Mouse (Mus musculus) adrenal gland, postnatal 25 days (tissue): Measurements from ENCODE around the gene Olfr68. TPM values are rescaled to one million over a fixed set of nuclear protein-coding genes. Genes with fewer than 3 reads are reported as not detected.
"Not testable (repeated sequence)": the region's sequence is repeated elsewhere in the genome, so short reads cannot be mapped to it uniquely, and the experiment has no call there.

Experiments used
- DNase-seq: peaks from one replicate; pipeline ENCODE4 v3.0.0; 2021; ENCODE audit warnings: mixed read lengths
- total RNA-seq: library from RNA; stranded (reverse); gene quantifications from 2 replicates; pipeline ENCODE4 v1.2.3, GENCODE M21; 2021

Gene Olfr68
- total RNA-seq, 1 experiment from 2014 or later = not detected

GRCm38 (mm10) chr7:103762212-103762611 is 17.3 kb downstream of the Olfr68 start:
- DNase-seq = not testable (repeated sequence)

- no peak for DNase-seq
These were observed 22.3 kb downstream of the Olfr68 start, which contains the start of gene Olfr630 for GRCm38 (mm10) chr7:103757233-103757632. Olfr630 (minus strand) TSS chr7:103757333.

GRCm38 (mm10) chr7:103744843-103745242 is 34.7 kb downstream of the Olfr68 start, which contains the start of gene Olfr629:
Olfr629 (minus strand) TSS chr7:103744943.
- no peak for DNase-seq

DNA sequence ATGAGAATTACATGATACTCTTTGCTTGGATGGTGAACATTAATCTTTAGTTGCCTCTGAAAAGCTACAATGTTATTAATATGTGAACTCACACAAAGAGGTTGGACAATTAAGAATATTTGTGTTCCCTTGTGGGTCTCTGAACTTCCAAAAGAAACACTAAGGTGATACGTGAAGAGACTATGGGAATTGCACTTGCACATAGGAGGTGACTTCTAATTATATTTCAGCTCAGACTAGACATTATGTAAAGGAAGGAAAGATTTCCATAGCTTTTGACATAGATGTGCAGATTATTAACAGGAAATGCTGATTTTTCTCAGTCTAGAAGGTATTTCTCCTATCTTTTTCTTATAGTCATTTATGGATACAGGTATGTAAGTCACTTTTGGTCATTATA is 49.4 kb downstream of the Olfr68 start, which contains the start of gene Olfr628:
Gene Olfr628 (plus strand): TSS at position 301 of the 400 bp plus-strand sequence.
- DNase-seq = no peak

Other genes starting within 250 kb of the Olfr68 start
- not detected in 2 replicates for gene Olfr612, start 237.0 kb downstream of the Olfr68 start, total RNA-seq
- not detected in 2 replicates for gene Olfr613, start 231.6 kb downstream of the Olfr68 start, total RNA-seq
- not detected in 2 replicates for gene Olfr615, start 223.6 kb downstream of the Olfr68 start, total RNA-seq
- not detected in 2 replicates for gene Olfr616, start 210.6 kb downstream of the Olfr68 start, total RNA-seq
- not detected in 2 replicates for gene Olfr617, start 206.6 kb downstream of the Olfr68 start, total RNA-seq
- not detected in 2 replicates for gene Olfr618, start 189.6 kb downstream of the Olfr68 start, total RNA-seq
- gene Olfr619, start 179.1 kb downstream of the Olfr68 start, total RNA-seq = not detected in 2 replicates
- gene Olfr620, start 167.2 kb downstream of the Olfr68 start, total RNA-seq = not detected in 2 replicates
- not detected in 2 replicates for gene Olfr622, start 137.0 kb downstream of the Olfr68 start, total RNA-seq
- gene Olfr623, start 116.0 kb downstream of the Olfr68 start, total RNA-seq = not detected in 2 replicates
- 0.06 TPM in 1 of 2 replicates, not detected in the other for gene Olfr624, start 108.5 kb downstream of the Olfr68 start, total RNA-seq
- gene Olfr625-ps1, start 97.0 kb downstream of the Olfr68 start, total RNA-seq = not detected in 2 replicates
- not detected in 2 replicates for gene Olfr243, start 65.0 kb downstream of the Olfr68 start, total RNA-seq
- gene Olfr628, start 49.3 kb downstream of the Olfr68 start, total RNA-seq = not detected in 2 replicates
- not detected in 2 replicates for gene Olfr629, start 34.8 kb downstream of the Olfr68 start, total RNA-seq
- gene Olfr630, start 22.4 kb downstream of the Olfr68 start, total RNA-seq = not detected in 2 replicates
- gene Olfr69, start 8.1 kb downstream of the Olfr68 start, total RNA-seq = not detected in 2 replicates
- gene Olfr67, start 12.1 kb upstream of the Olfr68 start, total RNA-seq = not detected in 2 replicates
- gene Hbb-bt, start 34.3 kb upstream of the Olfr68 start, total RNA-seq = 217 and 281 TPM in 2 replicates
- gene Hbb-bs, start 48.4 kb upstream of the Olfr68 start, total RNA-seq = 2,100 and 2,179 TPM in 2 replicates
- gene Hbb-bh2, start 60.8 kb upstream of the Olfr68 start, total RNA-seq = not detected in 2 replicates
- not detected in 2 replicates for gene Hbb-bh1, start 63.5 kb upstream of the Olfr68 start, total RNA-seq
- gene Hbb-y, start 73.5 kb upstream of the Olfr68 start, total RNA-seq = not detected in 2 replicates
- not detected in 2 replicates for gene Olfr66, start 106.6 kb upstream of the Olfr68 start, total RNA-seq
- not detected in 2 replicates for gene Olfr64, start 114.8 kb upstream of the Olfr68 start, total RNA-seq
- gene Olfr65, start 123.8 kb upstream of the Olfr68 start, total RNA-seq = not detected in 2 replicates
- gene Olfr631, start 149.1 kb upstream of the Olfr68 start, total RNA-seq = not detected in 2 replicates
- not detected in 2 replicates for gene Olfr632, start 154.6 kb upstream of the Olfr68 start, total RNA-seq
- not detected in 2 replicates for gene Olfr633, start 164.7 kb upstream of the Olfr68 start, total RNA-seq
- 0.06 TPM in 1 of 2 replicates, not detected in the other for gene Olfr635, start 191.5 kb upstream of the Olfr68 start, total RNA-seq
- not detected in 2 replicates for gene Olfr638, start 219.0 kb upstream of the Olfr68 start, total RNA-seq
- gene Olfr639, start 237.6 kb upstream of the Olfr68 start, total RNA-seq = 0.06 TPM in 1 of 2 replicates, not detected in the other
- gene Olfr640, start 245.9 kb upstream of the Olfr68 start, total RNA-seq = not detected in 2 replicates